Mouse (Mus musculus) adrenal gland, adult 18-20 months (tissue): ENCODE data around the gene Fbxl18. TPM values are rescaled to one million over a fixed set of nuclear protein-coding genes. Genes with fewer than 3 reads are reported as not detected.

Source experiments
- DNase-seq, 2 experiments: peaks; one replicate each; pipeline ENCODE4 v3.0.0; 2021 to 2022; ENCODE audit warnings: low spot score in 2 of 2
- total RNA-seq, 2 experiments: library from RNA; stranded (reverse); gene quantifications; 1 replicate in 1 of 2; 2 replicates in 1 of 2; pipeline ENCODE4 v1.2.3; 2021

The Fbxl18 gene
- total RNA-seq, 2 experiments from 2014 or later = 8.0 to 9.5 TPM

GRCm38 (mm10) chr5:142917402-142917801 lies 22.2 kb upstream of the Fbxl18 start:
- no peak for DNase-seq

GRCm38 (mm10) chr5:142916593-142916992 lies 21.4 kb upstream of the Fbxl18 start:
- DNase-seq = no peak

GRCm38 (mm10) chr5:142915231-142915630 lies 20.0 kb upstream of the Fbxl18 start:
- no peak for DNase-seq

GRCm38 (mm10) chr5:142912739-142913138 lies 17.5 kb upstream of the Fbxl18 start:
- DNase-seq = no peak

GRCm38 (mm10) chr5:142912320-142912719 lies 17.1 kb upstream of the Fbxl18 start:
- DNase-seq = no peak

GRCm38 (mm10) chr5:142911629-142912028 lies 16.4 kb upstream of the Fbxl18 start:
- no peak for DNase-seq

GRCm38 (mm10) chr5:142909576-142910278 lies 14.5 kb upstream of the Fbxl18 start:
- peak in 1 of 2 experiments; percentile 40 for DNase-seq

- DNase-seq = no peak
Measured at GRCm38 (mm10) chr5:142908941-142909575, 13.8 kb upstream of the Fbxl18 start.

- DNase-seq = peak; percentile 67 to 81
Measured at GRCm38 (mm10) chr5:142907803-142908559, 12.8 kb upstream of the Fbxl18 start.

GRCm38 (mm10) chr5:142907048-142907802 lies 12.0 kb upstream of the Fbxl18 start:
- DNase-seq = peak; percentile 55 to 56

- DNase-seq = peak; percentile 99
Measured at GRCm38 (mm10) chr5:142906532-142907047, 11.4 kb upstream of the Fbxl18 start, which contains the start of gene Actb. Actb (minus strand) TSS chr5:142906754.

GRCm38 (mm10) chr5:142905725-142906531 lies 10.7 kb upstream of the Fbxl18 start:
- peak; percentile 98 to 99 for DNase-seq

- DNase-seq = no peak
Measured at GRCm38 (mm10) chr5:142905038-142905695, 9.9 kb upstream of the Fbxl18 start.

GRCm38 (mm10) chr5:142904208-142905037 lies 9.2 kb upstream of the Fbxl18 start:
- no peak for DNase-seq

GRCm38 (mm10) chr5:142903470-142904207 lies 8.4 kb upstream of the Fbxl18 start:
- DNase-seq = peak in 1 of 2 experiments; percentile 31

- no peak for DNase-seq
Measured at GRCm38 (mm10) chr5:142902506-142903314, 7.5 kb upstream of the Fbxl18 start.
